Mouse (Mus musculus) G1E (cell line): ENCODE results near the gene Fxyd7. TPM values are rescaled to one million over a fixed set of nuclear protein-coding genes. Genes with fewer than 3 reads are reported as not detected.

Experiments
- ATAC-seq: 2 replicates; pipeline ENCODE4 v1.8.0; 2016; ENCODE audit warnings: mild to moderate bottlenecking; ENCODE audit not compliant: insufficient number of reproducible peaks, poor library complexity, low FRiP score, severe bottlenecking; ENCODE audit errors: extremely low read depth
- DNase-seq: peaks from one replicate; pipeline ENCODE4 v3.0.0; 2012; ENCODE audit warnings: low spot score
- H3K27me3 ChIP-seq: 2 replicates; pipeline ENCODE4 v1.6.1; 2012; ENCODE audit warnings: mild to moderate bottlenecking, low read length, inconsistent platforms; ENCODE audit not compliant: insufficient read depth
- H3K36me3 ChIP-seq: replicated peaks from 2 replicates; pipeline ENCODE3; 2012; ENCODE audit warnings: mild to moderate bottlenecking, inconsistent platforms
- H3K4me1 ChIP-seq: 2 replicates; pipeline ENCODE4 v1.6.1; 2012; ENCODE audit warnings: low read depth, low read length, inconsistent platforms, mixed read lengths; ENCODE audit not compliant: insufficient read depth
- H3K4me3 ChIP-seq: 2 replicates; pipeline ENCODE4 v1.5.1; 2012; ENCODE audit warnings: low read depth, mild to moderate bottlenecking, inconsistent platforms, low read length, moderate library complexity, mixed read lengths
- H3K9me3 ChIP-seq: replicated peaks from 2 replicates; pipeline ENCODE4 v1.6.1; 2012; ENCODE audit warnings: inconsistent platforms
- CTCF ChIP-seq: IDR thresholded peaks from 2 replicates; pipeline ENCODE4 v1.5.1; 2012; ENCODE audit warnings: low read depth, low read length, inconsistent platforms, mixed read lengths
- GATA1 ChIP-seq: IDR thresholded peaks from 2 replicates; pipeline ENCODE4 v1.6.1; 2012; ENCODE audit warnings: borderline replicate concordance, low read length, inconsistent platforms, mixed read lengths
- GATA2 ChIP-seq: IDR thresholded peaks from 2 replicates; pipeline ENCODE4 v1.6.1; 2012; ENCODE audit warnings: low read depth, low read length, inconsistent platforms, borderline replicate concordance
- POLR2AphosphoS5 ChIP-seq: IDR thresholded peaks from 2 replicates; pipeline ENCODE4 v1.6.1; 2012; ENCODE audit warnings: low read depth, low read length, inconsistent platforms; ENCODE audit not compliant: insufficient replicate concordance
- TAL1 ChIP-seq: conservative IDR thresholded peaks from 2 replicates; pipeline ENCODE4 v1.6.1; 2012; ENCODE audit warnings: low read depth, low read length, inconsistent platforms, mixed read lengths
- polyA plus RNA-seq: library from polyadenylated mRNA; stranded (reverse); fragments of >175 nt; gene quantifications from 2 replicates; pipeline ENCODE4 v1.2.3, GENCODE M21; 2012
- total RNA-seq, 2 experiments: library from RNA; stranded (forward) in 1 of 2; stranded (reverse) in 1 of 2; fragments of 200-1000 nt in 1 of 2; fragments of >200 nt in 1 of 2; fragmentation: Nextera tagmentation in 1 of 2; gene quantifications; 2 replicates each; pipeline ENCODE4 v1.2.3; 2014 to 2017

The Fxyd7 gene
- total RNA-seq (2014; fragmentation: Nextera tagmentation), result not detected in 2 replicates
- not detected in 2 replicates for total RNA-seq (2017)
- polyA plus RNA-seq, result not detected in 2 replicates

- peaks cover 4% of the 10 kb centered on the region; the same call in 1 of the 2 replicates for H3K27me3 ChIP-seq
- peaks cover 36% of the 10 kb centered on the region for H3K9me3 ChIP-seq
- H3K36me3 ChIP-seq, result no peaks in the 10 kb centered on the region
- TF ChIP-seq TAL1 (no peak), GATA1 (no peak), GATA2 (no peak), POLR2AphosphoS5 (no peak), CTCF (no peak)
- no peak for ATAC-seq
- H3K4me1 ChIP-seq, result no peaks in the 10 kb centered on the region
- H3K4me3 ChIP-seq, result no peak within 1 kb of the TSS
- DNase-seq, result no peak
Observed at GRCm38 (mm10) chr7:31051321-31052021, at the start of gene Fxyd7. Gene Fxyd7, minus strand, starts transcription at chr7:31051467.

- Histone ChIP-seq H3K4me1 (no peaks in the 10 kb centered on the region), H3K4me3 (no peak overlapping the region), H3K9me3 (peaks cover 36% of the 10 kb centered on the region), H3K36me3 (no peaks in the 10 kb centered on the region), H3K27me3 (peaks cover 4% of the 10 kb centered on the region; the same call in 1 of the 2 replicates)
- TF ChIP-seq GATA1, result no peak
- TF ChIP-seq TAL1, result no peak
- no peak for TF ChIP-seq GATA2
- no peak for TF ChIP-seq CTCF
- TF ChIP-seq POLR2AphosphoS5, result no peak
- ATAC-seq, result no peak
- no peak for DNase-seq
Observed at GRCm38 (mm10) chr7:31100786-31101185, 49.5 kb upstream of the Fxyd7 start.

- H3K27me3 ChIP-seq, result peaks cover 4% of the 10 kb centered on the region; the same call in 1 of the 2 replicates
- no peak for ATAC-seq
- TF ChIP-seq GATA1 (no peak), CTCF (0 out of 2 replicates have a peak, but pooled peaks have one; percentile 7), POLR2AphosphoS5 (no peak)
- no peaks in the 10 kb centered on the region for H3K36me3 ChIP-seq
- peaks cover 33% of the 10 kb centered on the region for H3K9me3 ChIP-seq
- no peak for DNase-seq
- H3K4me3 ChIP-seq, result no peak overlapping the region
- no peaks in the 10 kb centered on the region for H3K4me1 ChIP-seq
Observed at GRCm38 (mm10) chr7:31099612-31099982, 48.3 kb upstream of the Fxyd7 start.

GRCm38 (mm10) chr7:31098697-31099611 is 47.7 kb upstream of the Fxyd7 start:
- H3K4me3 ChIP-seq, result no peak overlapping the region
- H3K27me3 ChIP-seq, result peaks cover 4% of the 10 kb centered on the region; the same call in 1 of the 2 replicates
- H3K9me3 ChIP-seq, result peaks cover 33% of the 10 kb centered on the region
- DNase-seq (no peak), ATAC-seq (no peak)
- H3K36me3 ChIP-seq, result no peaks in the 10 kb centered on the region
- TF ChIP-seq TAL1 (no peak), POLR2AphosphoS5 (no peak), GATA1 (no peak), CTCF (no peak), GATA2 (no peak)
- H3K4me1 ChIP-seq, result no peaks in the 10 kb centered on the region

- Histone ChIP-seq H3K36me3 (no peaks in the 10 kb centered on the region), H3K27me3 (peaks cover 2% of the 10 kb centered on the region; the same call in 1 of the 2 replicates), H3K4me1 (no peaks in the 10 kb centered on the region), H3K9me3 (peaks cover 27% of the 10 kb centered on the region), H3K4me3 (no peak overlapping the region)
- ATAC-seq, result no peak
- peak; percentile 47 for DNase-seq
- TF ChIP-seq POLR2AphosphoS5 (no peak), GATA1 (no peak), CTCF (0 out of 2 replicates have a peak, but pooled peaks have one; percentile 19), GATA2 (no peak)
Observed at GRCm38 (mm10) chr7:31097583-31098248, 46.4 kb upstream of the Fxyd7 start.

- DNase-seq (no peak), ATAC-seq (no peak)
- Histone ChIP-seq H3K27me3 (no peaks in the 10 kb centered on the region), H3K4me1 (no peaks in the 10 kb centered on the region), H3K9me3 (peaks cover 21% of the 10 kb centered on the region), H3K4me3 (no peak overlapping the region), H3K36me3 (no peaks in the 10 kb centered on the region)
- TF ChIP-seq POLR2AphosphoS5 (no peak), GATA1 (no peak), GATA2 (no peak), CTCF (no peak), TAL1 (no peak)
Observed at GRCm38 (mm10) chr7:31096892-31097564, 45.8 kb upstream of the Fxyd7 start.
